Mouse (Mus musculus): ENCODE data around the gene Atp11b.

Atp11b gene

DNA sequence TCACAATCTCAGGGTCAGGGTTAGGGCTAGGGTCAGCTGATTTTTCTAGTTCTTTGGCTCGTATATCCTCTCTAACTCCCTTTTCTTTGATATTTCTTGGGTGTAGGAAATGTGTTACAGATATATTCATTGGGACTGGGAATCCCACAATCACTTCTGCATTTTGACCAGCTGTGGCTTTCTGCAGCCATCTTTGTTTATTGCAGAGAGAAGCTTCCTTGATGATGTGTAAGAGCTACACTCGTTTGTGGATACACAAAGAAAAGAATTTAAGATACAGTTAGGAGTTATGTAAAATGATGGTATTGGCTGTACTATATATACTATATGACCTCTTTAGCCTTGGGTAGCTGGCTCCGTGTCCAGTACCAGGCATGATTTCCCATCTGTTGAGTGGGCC is 25.8 kb downstream of the Atp11b start:
- no peak for DNase-seq (ENCODE audit: low spot score)

DNA sequence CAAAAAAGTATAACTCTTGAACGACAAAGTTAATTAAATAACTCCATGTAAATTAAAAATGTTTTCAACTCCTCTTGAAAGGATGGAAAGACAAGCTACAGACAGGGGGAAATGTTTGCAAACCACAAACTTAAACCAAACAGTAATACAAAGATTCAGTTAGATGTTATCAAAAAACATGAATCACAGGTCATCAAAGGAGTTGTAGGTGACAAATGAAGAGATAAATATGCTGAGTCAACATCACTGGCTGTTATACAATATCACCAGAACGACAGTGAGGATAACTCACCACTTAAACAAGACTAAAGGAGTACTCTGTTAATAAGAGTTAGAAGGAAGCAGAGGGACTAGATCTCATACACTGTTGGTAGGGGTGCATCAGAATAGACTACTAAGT is 48.1 kb downstream of the Atp11b start:
- DNase-seq (ENCODE audit: low spot score): no peak

DNA sequence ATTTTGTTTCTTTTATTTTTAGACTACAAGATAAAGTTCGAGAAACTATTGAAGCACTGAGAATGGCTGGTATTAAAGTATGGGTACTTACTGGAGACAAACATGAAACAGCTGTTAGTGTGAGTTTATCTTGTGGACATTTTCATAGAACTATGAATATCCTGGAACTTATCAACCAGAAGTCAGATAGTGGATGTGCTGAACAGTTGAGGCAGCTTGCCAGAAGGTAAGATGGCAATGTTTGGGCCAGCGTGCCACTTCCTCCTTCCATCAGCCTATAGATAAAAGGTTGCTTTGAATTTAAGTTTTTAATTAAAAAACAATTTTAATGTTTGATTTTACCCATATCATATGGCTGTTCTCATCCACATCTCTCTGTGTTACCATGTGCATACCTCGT is 66.0 kb downstream of the Atp11b start:
- no peak for DNase-seq (ENCODE audit: low spot score)

DNA sequence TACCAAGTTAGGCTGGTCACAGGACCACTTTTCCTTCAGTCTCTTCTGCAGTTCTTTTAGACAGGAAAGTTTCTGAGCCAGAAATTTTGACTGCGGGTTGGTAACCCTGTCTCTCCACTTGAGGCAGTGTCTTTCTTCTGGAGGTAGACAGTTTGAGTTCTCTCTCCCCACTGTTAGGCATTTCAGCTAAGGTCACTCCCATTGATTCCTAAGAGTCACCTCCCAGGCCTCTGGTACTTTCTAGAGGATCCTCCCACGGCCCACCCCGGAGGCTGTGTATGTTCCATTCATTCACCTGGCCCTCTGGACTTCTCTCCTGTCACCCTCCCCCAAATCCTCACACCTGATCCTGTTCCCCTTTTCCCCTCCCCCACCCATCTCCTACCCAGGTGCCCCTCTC is 68.1 kb downstream of the Atp11b start:
- DNase-seq (ENCODE audit: low spot score): no peak

DNA sequence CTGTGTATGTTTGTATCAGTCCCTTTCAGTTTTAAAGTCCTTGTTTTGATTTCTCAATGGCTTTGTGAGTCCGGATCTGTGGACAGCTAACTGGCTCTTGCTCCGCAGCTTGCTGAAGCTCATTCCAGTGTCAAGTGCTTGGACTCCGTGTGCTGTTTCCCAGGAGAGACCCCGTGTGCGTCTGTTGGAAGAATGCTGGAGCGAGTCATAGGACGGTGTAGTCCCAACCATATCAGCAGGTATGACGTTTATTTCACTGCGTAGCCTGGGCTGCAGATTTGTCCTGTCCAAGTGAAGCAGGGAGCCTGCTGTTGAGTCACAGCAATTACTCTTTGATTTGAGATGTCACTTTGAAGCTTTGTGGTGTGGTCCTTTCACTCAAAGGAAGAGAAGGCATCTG is 95.4 kb downstream of the Atp11b start:
- no peak for DNase-seq (ENCODE audit: low spot score)

DNA sequence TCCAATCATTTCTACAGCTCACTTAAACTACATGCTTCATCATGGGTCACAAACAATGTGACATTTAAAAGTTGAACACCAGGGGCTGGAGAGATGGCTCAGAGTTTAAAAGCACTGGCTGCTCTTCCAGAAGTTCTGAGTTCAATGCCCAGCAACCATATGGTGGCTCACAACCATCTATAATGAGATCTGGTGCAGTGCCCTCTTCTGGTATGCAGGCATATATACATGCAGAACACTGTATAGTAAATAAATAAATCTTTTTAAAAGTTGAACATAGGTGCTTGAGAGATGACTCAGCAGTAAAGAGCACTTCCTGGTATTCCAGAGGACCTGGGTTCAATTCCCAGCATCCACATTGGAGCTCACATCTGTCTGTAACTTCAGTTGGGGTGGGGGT is 129.4 kb downstream of the Atp11b start:
- DNase-seq (ENCODE audit: low spot score): no peak

DNA sequence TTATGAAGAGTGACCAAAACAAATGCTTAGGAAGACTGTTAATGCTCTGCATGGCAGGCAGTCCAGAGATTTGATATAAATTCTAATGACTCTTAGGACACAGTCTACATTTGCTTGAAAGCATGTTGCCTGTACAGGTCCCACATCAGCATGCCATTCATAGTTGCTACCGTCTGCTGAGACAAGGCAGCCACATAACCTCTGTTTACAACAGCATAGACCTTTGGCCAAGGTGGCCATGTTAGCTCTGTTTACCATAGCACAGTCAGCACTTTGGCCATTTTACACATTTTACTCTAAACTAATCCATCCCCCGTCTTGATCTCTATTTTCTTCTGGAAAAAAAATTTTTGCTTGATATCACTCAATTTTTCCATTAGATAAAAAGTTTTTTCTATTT is 135.6 kb downstream of the Atp11b start:
- no peak for DNase-seq (ENCODE audit: low spot score)

DNA sequence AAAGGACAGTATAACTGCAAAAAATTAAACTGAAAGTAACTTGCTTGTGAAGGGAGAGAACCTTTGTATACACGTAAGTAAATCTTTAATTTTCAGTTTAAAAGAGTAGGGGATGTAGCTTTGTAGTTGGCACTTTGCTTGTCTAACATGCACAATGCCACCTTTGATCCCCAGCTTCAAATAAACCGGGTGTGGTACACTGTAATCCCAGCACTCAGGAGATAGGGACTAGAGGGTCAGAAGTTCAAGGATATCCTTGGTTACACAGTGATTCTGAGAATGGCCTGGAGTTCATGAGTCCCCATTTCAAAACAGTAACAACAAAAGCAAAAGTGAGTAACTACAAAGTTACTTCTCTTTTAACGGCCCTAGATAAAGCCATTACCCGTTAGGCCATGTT is 137.2 kb downstream of the Atp11b start:
- DNase-seq (ENCODE audit: low spot score): no peak

DNA sequence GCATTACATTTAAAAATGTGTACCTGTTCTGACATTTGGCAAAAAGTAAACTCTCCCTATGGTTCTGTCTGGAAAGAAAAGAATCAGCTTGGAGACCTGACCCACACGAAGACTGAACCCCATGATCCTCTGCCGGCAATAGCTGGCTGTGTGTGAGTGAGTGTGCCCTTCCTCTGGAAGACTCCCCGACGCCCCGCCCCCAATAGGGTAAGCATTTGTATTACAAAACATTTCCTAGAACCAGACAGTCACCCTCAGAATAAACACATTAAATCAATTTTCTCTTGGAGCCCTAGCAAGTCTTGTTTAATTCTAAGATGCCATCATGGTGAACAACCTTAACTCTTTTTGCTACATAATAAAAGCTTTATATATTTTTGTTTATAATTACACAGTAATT is 139.2 kb downstream of the Atp11b start:
- no peak for DNase-seq (ENCODE audit: low spot score)

DNA sequence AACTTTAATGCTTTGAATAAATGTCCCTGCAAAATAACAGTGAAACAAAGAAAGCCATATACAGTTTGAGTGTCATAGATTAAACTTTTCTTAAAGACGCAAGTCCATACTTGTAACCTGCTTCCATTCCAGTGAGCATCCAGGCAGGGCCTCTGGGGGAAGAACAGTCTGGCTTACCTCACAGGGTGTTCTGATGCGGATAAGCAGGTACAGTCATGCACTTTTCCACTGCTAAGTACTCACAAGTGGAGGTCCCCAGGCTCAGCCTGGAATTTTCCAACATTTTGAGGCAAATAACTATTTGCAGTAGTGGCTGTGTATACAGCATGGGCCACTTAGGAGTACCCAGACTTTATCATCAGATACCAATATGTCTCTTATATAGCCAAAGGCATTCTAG is 144.0 kb downstream of the Atp11b start:
- no peak for DNase-seq (ENCODE audit: low spot score)

DNA sequence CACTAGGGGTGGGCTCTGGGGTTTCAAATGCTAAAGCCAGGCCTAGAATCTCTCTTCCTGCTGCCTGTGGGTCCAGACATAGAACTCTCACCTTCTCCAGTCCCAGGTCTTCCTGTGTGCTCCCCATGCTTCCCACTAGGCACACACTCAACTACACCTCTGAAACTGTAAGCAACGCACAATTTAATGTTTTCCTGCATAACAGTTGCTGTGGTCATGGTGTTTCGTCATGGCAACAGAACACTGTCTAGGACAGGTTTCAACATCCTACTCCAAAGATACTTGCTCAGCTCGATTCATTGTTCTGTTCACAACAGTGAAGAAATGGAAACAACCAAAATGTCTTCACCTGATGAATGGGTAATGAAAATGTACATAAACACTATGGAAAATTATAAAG is 145.2 kb downstream of the Atp11b start:
- no peak for DNase-seq (ENCODE audit: low spot score)

DNA sequence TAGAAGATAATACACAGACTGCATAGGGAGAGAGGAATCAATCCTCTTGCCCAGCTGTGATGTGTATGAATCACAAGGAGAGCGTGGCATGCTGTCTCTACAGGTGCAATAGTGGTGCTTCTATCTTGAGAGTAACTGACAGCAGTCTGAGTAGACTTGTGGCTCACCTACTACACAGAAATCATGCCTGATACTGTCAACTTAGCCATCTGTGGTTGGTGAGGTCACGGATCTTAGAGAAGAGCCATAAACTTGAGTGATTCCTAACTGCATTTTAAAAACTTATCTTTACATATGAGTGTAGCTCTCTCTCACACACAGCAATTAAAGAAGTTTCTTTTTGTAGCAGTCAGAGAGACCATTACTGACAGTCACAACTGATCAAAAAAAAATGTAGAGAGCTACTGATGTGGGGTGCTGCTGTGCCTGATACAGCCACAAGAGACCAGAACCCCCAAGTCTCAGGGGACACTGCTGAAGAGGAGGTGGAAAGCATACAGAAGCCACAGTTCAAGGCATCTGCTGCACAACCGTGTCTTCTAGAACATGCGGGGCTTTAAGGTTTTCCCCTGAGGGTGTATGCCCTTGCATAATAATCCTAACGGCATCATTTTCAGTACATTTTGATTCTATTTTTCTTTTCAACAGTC is 146.8 kb downstream of the Atp11b start:
- DNase-seq (ENCODE audit: low spot score): no peak

All from embryo, embryonic 10.5 days (tissue).